Mouse (Mus musculus): ENCODE measurements around the gene Lars2. TPM values are rescaled to one million over a fixed set of nuclear protein-coding genes. Genes with fewer than 3 reads are reported as not detected.
A peak's percentile ranks its signal among the peaks of the same experiment; 100 is the strongest.
"Not testable (repeated sequence)": the region's sequence is repeated elsewhere in the genome, so short reads cannot be mapped to it uniquely, and the experiment has no call there.

The Lars2 gene
- polyA plus RNA-seq, 2 experiments: 230 to 1,005 TPM

DNA sequence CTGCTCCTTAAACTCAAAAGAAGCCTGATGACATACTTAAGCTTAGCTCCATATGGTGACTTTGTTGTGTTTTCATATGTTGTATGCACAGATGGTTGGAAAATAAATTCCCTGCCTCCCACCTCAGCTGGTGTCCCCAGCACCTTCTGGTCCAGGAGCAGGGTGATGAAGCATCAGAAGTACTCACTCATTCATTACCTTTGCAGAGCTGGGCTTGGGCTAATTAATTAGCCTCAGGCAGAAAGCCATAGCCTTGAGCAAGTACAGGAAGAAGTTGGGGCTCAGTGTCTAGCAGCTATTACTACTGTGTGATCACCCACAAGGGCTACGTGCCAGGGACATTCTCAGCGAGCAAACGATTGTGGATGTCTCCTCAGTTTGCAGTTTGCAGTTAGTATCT, 18.0 kb downstream of the Lars2 start:
- TF ChIP-seq CTCF (IDR thresholded peaks at IDR 0.05; ENCODE audit: low read depth) (no peak), EP300 (IDR thresholded peaks at IDR 0.05; ENCODE audit: low read depth) (no peak)
- no peak overlapping the region for H3K9ac ChIP-seq (replicated peaks)
- no peaks in the 10 kb centered on the region; the same call in 1 of the 2 replicates for H3K36me3 ChIP-seq (replicated peaks; ENCODE audit: control insufficient read depth, insufficient read depth, low read depth)
- H3K27me3 ChIP-seq (ENCODE audit: control insufficient read depth, insufficient read depth, low read length): no peaks in the 10 kb centered on the region
- no peaks in the 10 kb centered on the region for H3K9me3 ChIP-seq (ENCODE audit: control insufficient read depth, low read length)
- H3K4me1 ChIP-seq (replicated peaks; ENCODE audit: control insufficient read depth in 2 of 2, insufficient read depth in 2 of 2, low read length in 1 of 2): peaks cover 7 to 12% of the 10 kb centered on the region in 2 experiments
- H3K4me2 ChIP-seq (ENCODE audit: low read depth): no peak overlapping the region
- DNase-seq (ENCODE audit: low read depth in 3 of 3, low spot score in 3 of 3) (no peak), ATAC-seq (ENCODE audit: insufficient read depth) (no peak)
- no peak overlapping the region for H3K4me3 ChIP-seq (ENCODE audit: insufficient read depth in 1 of 2, low read depth in 2 of 2, low read length in 2 of 2)
- WGBS (ENCODE audit: insufficient replicate concordance): 73% methylated on average over 3 of the region's 3 CpGs
- H3K27ac ChIP-seq: no peak overlapping the region

GRCm38 (mm10) chr9:123385352-123386198, 18.8 kb downstream of the Lars2 start:
- DNase-seq (ENCODE audit: low read depth in 3 of 3, low spot score in 3 of 3) (no peak), ATAC-seq (ENCODE audit: insufficient read depth) (peak; percentile 19; the same call in 1 of the 2 replicates)
- Histone ChIP-seq H3K9me3 (ENCODE audit: control insufficient read depth, low read length) (no peaks in the 10 kb centered on the region), H3K4me3 (ENCODE audit: insufficient read depth in 1 of 2, low read depth in 2 of 2, low read length in 2 of 2) (no peak overlapping the region), H3K4me1 (replicated peaks; ENCODE audit: control insufficient read depth in 2 of 2, insufficient read depth in 2 of 2, low read length in 1 of 2) (peaks cover 7 to 12% of the 10 kb centered on the region in 2 experiments), H3K9ac (replicated peaks) (no peak overlapping the region), H3K4me2 (ENCODE audit: low read depth) (no peak overlapping the region), H3K36me3 (replicated peaks; ENCODE audit: control insufficient read depth, insufficient read depth, low read depth) (no peaks in the 10 kb centered on the region; the same call in 1 of the 2 replicates), H3K27me3 (ENCODE audit: control insufficient read depth, insufficient read depth, low read length) (no peaks in the 10 kb centered on the region), H3K27ac (no peak overlapping the region)
- TF ChIP-seq CTCF (IDR thresholded peaks at IDR 0.05; ENCODE audit: low read depth) (no peak), EP300 (IDR thresholded peaks at IDR 0.05; ENCODE audit: low read depth) (no peak)
- 74% methylated on average over 5 of the region's 5 CpGs for WGBS (ENCODE audit: insufficient replicate concordance)

- 54% methylated on average over 3 of the region's 3 CpGs for WGBS (ENCODE audit: insufficient replicate concordance)
- peak in 1 of 3 experiments; percentile 54 for DNase-seq (ENCODE audit: low read depth in 3 of 3, low spot score in 3 of 3)
- H3K27me3 ChIP-seq (ENCODE audit: control insufficient read depth, insufficient read depth, low read length): no peaks in the 10 kb centered on the region
Measured at GRCm38 (mm10) chr9:123386347-123386746, 19.6 kb downstream of the Lars2 start.

GRCm38 (mm10) chr9:123388087-123389007, 21.6 kb downstream of the Lars2 start:
- H3K36me3 ChIP-seq (replicated peaks; ENCODE audit: control insufficient read depth, insufficient read depth, low read depth); H3K9ac ChIP-seq (replicated peaks); H3K9me3 ChIP-seq (ENCODE audit: control insufficient read depth, low read length); DNase-seq (ENCODE audit: low read depth in 3 of 3, low spot score in 3 of 3); H3K4me3 ChIP-seq (ENCODE audit: insufficient read depth in 1 of 2, low read depth in 2 of 2, low read length in 2 of 2); ATAC-seq (ENCODE audit: insufficient read depth); H3K27me3 ChIP-seq (ENCODE audit: control insufficient read depth, insufficient read depth, low read length); H3K4me2 ChIP-seq (ENCODE audit: low read depth); H3K27ac ChIP-seq: not testable (repeated sequence)
- WGBS (ENCODE audit: insufficient replicate concordance): 86% methylated on average over 12 of the region's 21 CpGs
- H3K4me1 ChIP-seq (replicated peaks; ENCODE audit: control insufficient read depth in 2 of 2, insufficient read depth in 2 of 2, low read length in 1 of 2): peaks cover 7 to 12% of the 10 kb centered on the region in 2 experiments

More at GRCm38 (mm10) chr9:123386347-123386746, 19.6 kb downstream of the Lars2 start:
- Histone ChIP-seq H3K4me3 (ENCODE audit: insufficient read depth in 1 of 2, low read depth in 2 of 2, low read length in 2 of 2) (no peak overlapping the region), H3K9me3 (ENCODE audit: control insufficient read depth, low read length) (no peaks in the 10 kb centered on the region), H3K9ac (replicated peaks) (no peak overlapping the region), H3K27ac (no peak overlapping the region), H3K4me1 (replicated peaks; ENCODE audit: control insufficient read depth in 2 of 2, insufficient read depth in 2 of 2, low read length in 1 of 2) (peaks cover 7 to 12% of the 10 kb centered on the region in 2 experiments), H3K36me3 (replicated peaks; ENCODE audit: control insufficient read depth, insufficient read depth, low read depth) (no peaks in the 10 kb centered on the region; the same call in 1 of the 2 replicates), H3K4me2 (ENCODE audit: low read depth) (no peak overlapping the region)
- peak; percentile 83 for ATAC-seq (ENCODE audit: insufficient read depth)
- TF ChIP-seq CTCF (IDR thresholded peaks at IDR 0.05; ENCODE audit: low read depth) (no peak), EP300 (IDR thresholded peaks at IDR 0.05; ENCODE audit: low read depth) (no peak; the same call in 1 of the 2 replicates)

Measured in liver, embryonic 14.5 days (tissue).